Mouse (Mus musculus) thymus, postnatal 0 days (tissue): Measurements from ENCODE around the gene Otud3. TPM values are rescaled to one million over a fixed set of nuclear protein-coding genes. Genes with fewer than 3 reads are reported as not detected.

Source experiments
- DNase-seq: peaks from one replicate; pipeline ENCODE4 v3.0.0-alpha.2; 2015; ENCODE audit warnings: low spot score
- polyA plus RNA-seq: library from polyadenylated mRNA; unstranded; fragments of >200 nt; fragmentation: Nextera tagmentation; extraction: Ambion mirVana; gene quantifications from 2 replicates; pipeline ENCODE4 v1.2.1, GENCODE M21; 2015

Gene Otud3
- polyA plus RNA-seq, 1 experiment from 2014 or later = 4.4 TPM

DNA sequence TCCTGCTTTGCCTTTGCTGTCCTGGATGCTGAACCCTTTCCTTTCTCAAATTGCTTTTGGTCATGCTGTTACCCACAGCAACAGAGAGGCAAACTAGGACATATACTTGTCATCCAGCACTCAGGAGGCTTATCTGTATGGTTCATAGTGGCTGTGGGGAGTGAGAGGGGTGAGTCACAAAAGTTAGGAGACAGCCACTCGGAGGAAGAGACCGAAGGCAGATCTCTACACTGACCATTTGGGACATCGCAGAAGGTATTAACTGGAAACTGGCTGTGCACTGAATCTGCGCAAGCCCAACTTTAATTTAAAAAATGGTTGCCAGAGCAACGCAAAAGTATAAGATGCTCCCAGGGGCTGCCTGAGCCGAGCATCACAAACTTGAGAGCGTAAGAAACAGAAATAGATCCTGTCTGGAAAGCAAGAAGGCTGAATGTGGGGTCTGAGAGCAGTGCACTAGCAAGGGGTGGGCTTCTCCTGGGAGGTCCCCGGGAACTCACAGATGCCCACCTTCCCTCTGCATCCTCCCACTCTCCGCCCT lies 58.6 kb downstream of the Otud3 start:
- no peak for DNase-seq

DNA sequence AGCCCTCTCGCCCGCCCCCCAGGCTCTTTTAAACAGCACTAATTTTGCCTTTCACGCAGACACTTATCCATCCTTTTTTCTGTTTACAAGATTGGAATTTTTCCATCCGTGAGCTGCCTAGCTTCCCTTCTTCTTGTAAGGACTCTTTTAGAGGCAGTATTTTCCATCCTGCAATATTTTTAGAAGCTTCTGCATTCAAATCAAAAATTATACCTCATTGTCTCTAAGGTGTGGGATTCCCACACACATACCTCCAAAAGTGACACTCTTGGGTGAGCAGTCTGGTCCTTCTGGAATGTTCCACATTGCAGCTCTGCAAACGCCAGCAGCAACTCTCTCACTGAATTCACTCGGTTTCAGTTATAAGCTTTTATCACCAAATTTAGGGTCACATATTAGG lies 60.8 kb downstream of the Otud3 start:
- DNase-seq = no peak

DNA sequence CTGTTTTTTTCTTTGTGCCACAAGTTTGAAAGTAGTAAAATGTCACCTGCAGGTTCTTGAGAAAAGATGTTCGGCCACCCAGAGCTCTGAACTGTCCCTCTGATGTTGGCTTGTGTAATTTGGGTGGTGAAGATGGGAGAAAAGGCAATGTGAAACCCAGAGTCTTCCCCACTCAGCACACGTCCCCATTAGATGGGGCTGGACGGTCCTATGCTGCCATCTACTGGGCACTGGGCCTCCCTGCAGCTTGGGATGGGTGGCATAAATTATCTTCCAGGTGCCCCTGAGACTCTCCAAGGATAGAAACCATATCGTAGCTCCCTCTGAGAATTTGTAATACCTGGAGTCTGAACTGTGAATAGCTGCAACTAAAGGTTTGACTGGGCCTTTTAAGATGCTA lies 62.3 kb downstream of the Otud3 start:
- peak; percentile 59 for DNase-seq

Other genes with a start within 250 kb of the Otud3 start
- gene Pla2g2c, start 189.2 kb downstream of the Otud3 start, polyA plus RNA-seq = 0.15 and 0.25 TPM in 2 replicates
- gene Ubxn10, start 176.8 kb downstream of the Otud3 start, polyA plus RNA-seq = 0.41 and 0.46 TPM in 2 replicates
- gene Pla2g2f, start 156.3 kb downstream of the Otud3 start, polyA plus RNA-seq = 0.15 and 0.25 TPM in 2 replicates
- 0.40 and 0.47 TPM in 2 replicates for gene Pla2g2d, start 138.2 kb downstream of the Otud3 start, polyA plus RNA-seq
- gene Pla2g5, start 50.5 kb downstream of the Otud3 start, polyA plus RNA-seq = 0.16 and 0.17 TPM in 2 replicates
- not detected in 2 replicates for gene Gm13030, start 40.0 kb downstream of the Otud3 start, polyA plus RNA-seq
- 1.1 and 1.2 TPM in 2 replicates for gene Pla2g2e, start 36.0 kb downstream of the Otud3 start, polyA plus RNA-seq
- gene Rnf186, start 53.2 kb upstream of the Otud3 start, polyA plus RNA-seq = 0.61 and 1.1 TPM in 2 replicates
- 10.7 and 11.4 TPM in 2 replicates for gene Tmco4, start 58.9 kb upstream of the Otud3 start, polyA plus RNA-seq
- not detected in 2 replicates for gene Htr6, start 161.6 kb upstream of the Otud3 start, polyA plus RNA-seq
- gene Nbl1, start 179.0 kb upstream of the Otud3 start, polyA plus RNA-seq = 19.8 and 20.9 TPM in 2 replicates
- 777 and 795 TPM in 2 replicates for gene Minos1, start 217.2 kb upstream of the Otud3 start, polyA plus RNA-seq